Mouse (Mus musculus) cerebral cortex, adult 2 months (tissue): ENCODE measurements around the gene Gm28171.

Experiments
- WGBS: fragments of 180-500 bp; shearing (Covaris S2); methylation state at CpG from one replicate; pipeline ENCODE4 v1.1.7; 2018; 5-methylcytosine and 5-hydroxymethylcytosine counted together

Gm28171 gene

GRCm38 (mm10) chrY:5793095-5793494, at the start of gene Gm28171:
TSS of gene Gm28171 (plus strand) at chrY:5793395.
- WGBS = 29% methylated on average over 1 of the region's 1 CpGs
